In genomic region chr1:131135960-131136629, GRCm38 (mm10) we compare ENCODE assay signal across 12 mouse cellular contexts. TPM values are rescaled to one million over a fixed set of nuclear protein-coding genes. Genes with fewer than 3 reads are reported as not detected.
DNase-seq lines count a peak whose midpoint lies in the region; ATAC-seq and TF ChIP-seq lines count a peak whose summit lies in the region.
"Had no signal": no experiment of that assay in that cellular context is flagged by ENCODE, and none has a peak within 500 bp of the region (broad histone marks: within the 10 kb centered on the region; RNA-seq: fewer than 3 reads in every experiment).

No protein-coding gene starts in this region.

- ATAC-seq in heart, embryonic 11.5 days (replicated peaks; ENCODE audit: insufficient number of reproducible peaks, low FRiP score, low TSS enrichment), result no peak
- no peak for ATAC-seq in hindbrain, embryonic 12.5 days (ENCODE audit: low FRiP score)
- no peak for ATAC-seq in midbrain, embryonic 12.5 days (ENCODE audit: low FRiP score, low read depth)
- ATAC-seq: lung, postnatal 0 days had no signal

- H3K4me1 ChIP-seq in heart, embryonic 11.5 days (ENCODE audit: control insufficient read depth, insufficient read depth, low read length), result 0 out of 2 replicates have a peak, but pooled peaks cover 3% of the 10 kb centered on the region
- H3K4me1 ChIP-seq in bone marrow, adult 2 months (ENCODE audit: control insufficient read depth, insufficient read depth, low read length), result peaks cover 4% of the 10 kb centered on the region; the same call in 1 of the 2 replicates
- peaks cover 33% of the 10 kb centered on the region for H3K4me1 ChIP-seq in hindbrain, embryonic 12.5 days
- peaks cover 37% of the 10 kb centered on the region for H3K4me1 ChIP-seq in midbrain, embryonic 12.5 days

- H3K9me3 ChIP-seq in heart, embryonic 11.5 days (replicated peaks; ENCODE audit: control insufficient read depth, low read length), result no peaks in the 10 kb centered on the region
- H3K9me3 ChIP-seq in hindbrain, embryonic 12.5 days (replicated peaks), result no peaks in the 10 kb centered on the region
- no peaks in the 10 kb centered on the region for H3K9me3 ChIP-seq in midbrain, embryonic 12.5 days

- H3K27ac ChIP-seq in heart, embryonic 11.5 days (ENCODE audit: low read depth, low read length), result no peak overlapping the region
- H3K27ac ChIP-seq in bone marrow, adult 2 months (ENCODE audit: control insufficient read depth, insufficient read depth, low read depth, low read length, poor library complexity), result peak overlapping the region; percentile 38; the same call in 1 of the 2 replicates
- H3K27ac ChIP-seq in hindbrain, embryonic 12.5 days, result no peak overlapping the region
- no peak overlapping the region for H3K27ac ChIP-seq in midbrain, embryonic 12.5 days (replicated peaks)

- H3K4me3 ChIP-seq in heart, embryonic 11.5 days (ENCODE audit: low read depth, low read length), result peak overlapping the region; percentile 89; the same call in 1 of the 2 replicates
- peak overlapping the region; percentile 58 for H3K4me3 ChIP-seq in bone marrow, adult 2 months (replicated peaks; ENCODE audit: control insufficient read depth, low read depth, low read length)
- no peak overlapping the region for H3K4me3 ChIP-seq in hindbrain, embryonic 12.5 days
- H3K4me3 ChIP-seq in midbrain, embryonic 12.5 days, result peak overlapping the region; percentile 80

- no peak for TF ChIP-seq CTCF in bone marrow, adult 2 months (IDR thresholded peaks at IDR 0.05; ENCODE audit: control insufficient read depth, insufficient read depth, low read length)

- H3K9ac ChIP-seq in heart, embryonic 11.5 days (ENCODE audit: low read depth, low read length), result no peak overlapping the region
- no peak overlapping the region for H3K9ac ChIP-seq in hindbrain, embryonic 12.5 days
- no peak overlapping the region for H3K9ac ChIP-seq in midbrain, embryonic 12.5 days (replicated peaks)

- no peak for DNase-seq in heart, postnatal 10 days
- no peak for DNase-seq in ovary, postnatal 10 days (ENCODE audit: low spot score)
- no peak for DNase-seq in cerebellum, postnatal 4 days (ENCODE audit: low spot score in 2 of 2)
- no peak for DNase-seq in adrenal gland, postnatal 4 days (ENCODE audit: low spot score in 2 of 2)
- DNase-seq: heart, postnatal 14 days; layer of hippocampus, adult 9-11 months; right cerebral cortex, adult 18-20 months had no signal

- intact Hi-C loops in heart, postnatal 10 days (cut with DNase I), result loop anchor here (5.0 to 10.0 kb wide), 3 partner anchors 74 to 261 kb away; no protein-coding TSS in a partner anchor

- H3K36me3 ChIP-seq in heart, embryonic 11.5 days (ENCODE audit: control insufficient read depth, insufficient read depth, low read length), result no peaks in the 10 kb centered on the region
- 0 out of 2 replicates have a peak, but pooled peaks cover 3% of the 10 kb centered on the region for H3K36me3 ChIP-seq in hindbrain, embryonic 12.5 days
- peaks cover 7% of the 10 kb centered on the region; the same call in 1 of the 2 replicates for H3K36me3 ChIP-seq in midbrain, embryonic 12.5 days

- no peak for TF ChIP-seq POLR2A in bone marrow, adult 2 months (IDR thresholded peaks at IDR 0.05; ENCODE audit: borderline replicate concordance, control insufficient read depth, low read depth, low read length)

- WGBS in heart, embryonic 11.5 days (ENCODE audit: insufficient replicate concordance), result 78% methylated on average over 10 of the region's 10 CpGs
- 7% methylated on average over 10 of the region's 10 CpGs for WGBS in bone marrow, adult 2 months
- WGBS in hindbrain, embryonic 12.5 days, result 85% methylated on average over 10 of the region's 10 CpGs
- 85% methylated on average over 10 of the region's 10 CpGs for WGBS in midbrain, embryonic 12.5 days

- peak overlapping the region; percentile 50 for H3K4me2 ChIP-seq in heart, embryonic 11.5 days
- H3K4me2 ChIP-seq in hindbrain, embryonic 12.5 days (replicated peaks), result peak overlapping the region; percentile 61
- peak overlapping the region; percentile 74 for H3K4me2 ChIP-seq in midbrain, embryonic 12.5 days (replicated peaks)

- H3K27me3 ChIP-seq in heart, embryonic 11.5 days (ENCODE audit: control insufficient read depth, insufficient read depth, low read length), result no peaks in the 10 kb centered on the region
- H3K27me3 ChIP-seq in hindbrain, embryonic 12.5 days, result no peaks in the 10 kb centered on the region
- peaks cover 9% of the 10 kb centered on the region; the same call in 1 of the 2 replicates for H3K27me3 ChIP-seq in midbrain, embryonic 12.5 days

RNA-seq across cellular contexts. Expression of gene Dyrk3, which starts 2.0 kb away (rescaled TPM):
- polyA plus RNA-seq in heart, embryonic 11.5 days (2014; fragmentation: Nextera tagmentation; extraction: Ambion mirVana), result 3.7 and 4.0 TPM in 2 replicates
- total RNA-seq in heart, postnatal 10 days (2021), result under 1 TPM; 0.32 to 0.91 TPM
- polyA plus RNA-seq in bone marrow, adult 2 months (2011; ENCODE audit: insufficient read depth, insufficient read length, low replicate concordance, missing spikeins), result 7.5 and 13.4 TPM in 2 replicates
- polyA plus RNA-seq in hindbrain, embryonic 12.5 days (2016; fragmentation: Nextera tagmentation; extraction: Ambion mirVana), result 14.1 and 14.3 TPM in 2 replicates
- 18.7 and 21.5 TPM in 2 replicates for polyA plus RNA-seq in midbrain, embryonic 12.5 days (2016; fragmentation: Nextera tagmentation; extraction: Ambion mirVana)
- 1 to 10 TPM; 7.9 to 8.4 TPM for total RNA-seq in adrenal gland, postnatal 4 days (2021)

RNA-seq across cellular contexts. Expression of gene Eif2d, which starts 16.9 kb away (rescaled TPM):
- polyA plus RNA-seq in heart, embryonic 11.5 days (2014; fragmentation: Nextera tagmentation; extraction: Ambion mirVana), result 50.7 and 51.5 TPM in 2 replicates
- 10 to 100 TPM; 36.3 to 36.7 TPM for total RNA-seq in heart, postnatal 10 days (2021)
- 18.9 and 25.3 TPM in 2 replicates for polyA plus RNA-seq in bone marrow, adult 2 months (2011; ENCODE audit: insufficient read depth, insufficient read length, low replicate concordance, missing spikeins)
- polyA plus RNA-seq in hindbrain, embryonic 12.5 days (2016; fragmentation: Nextera tagmentation; extraction: Ambion mirVana), result 53.1 and 55.5 TPM in 2 replicates
- polyA plus RNA-seq in midbrain, embryonic 12.5 days (2016; fragmentation: Nextera tagmentation; extraction: Ambion mirVana), result 50.9 and 54.4 TPM in 2 replicates
- total RNA-seq in adrenal gland, postnatal 4 days (2021), result 10 to 100 TPM; 47.4 to 49.9 TPM

RNA-seq across cellular contexts. Expression of gene Mapkapk2, which starts 38.5 kb away (rescaled TPM):
- 51.4 and 57.6 TPM in 2 replicates for polyA plus RNA-seq in heart, embryonic 11.5 days (2014; fragmentation: Nextera tagmentation; extraction: Ambion mirVana)
- total RNA-seq in heart, postnatal 10 days (2021), result 100 to 1,000 TPM; 204 to 224 TPM
- 22.7 and 38.1 TPM in 2 replicates for polyA plus RNA-seq in bone marrow, adult 2 months (2011; ENCODE audit: insufficient read depth, insufficient read length, low replicate concordance, missing spikeins)
- 50.3 and 52.4 TPM in 2 replicates for polyA plus RNA-seq in hindbrain, embryonic 12.5 days (2016; fragmentation: Nextera tagmentation; extraction: Ambion mirVana)
- polyA plus RNA-seq in midbrain, embryonic 12.5 days (2016; fragmentation: Nextera tagmentation; extraction: Ambion mirVana), result 69.5 and 76.4 TPM in 2 replicates
- total RNA-seq in adrenal gland, postnatal 4 days (2021), result 100 to 1,000 TPM; 152 to 160 TPM
